Mouse (Mus musculus): ENCODE measurements around the gene Olfr554. TPM values are rescaled to one million over a fixed set of nuclear protein-coding genes. Genes with fewer than 3 reads are reported as not detected.
"Not testable (repeated sequence)": the region's sequence is repeated elsewhere in the genome, so short reads cannot be mapped to it uniquely, and the experiment has no call there.

The Olfr554 gene
- polyA plus RNA-seq (2016; fragmentation: Nextera tagmentation; extraction: Ambion mirVana) = not detected in 2 replicates

DNA sequence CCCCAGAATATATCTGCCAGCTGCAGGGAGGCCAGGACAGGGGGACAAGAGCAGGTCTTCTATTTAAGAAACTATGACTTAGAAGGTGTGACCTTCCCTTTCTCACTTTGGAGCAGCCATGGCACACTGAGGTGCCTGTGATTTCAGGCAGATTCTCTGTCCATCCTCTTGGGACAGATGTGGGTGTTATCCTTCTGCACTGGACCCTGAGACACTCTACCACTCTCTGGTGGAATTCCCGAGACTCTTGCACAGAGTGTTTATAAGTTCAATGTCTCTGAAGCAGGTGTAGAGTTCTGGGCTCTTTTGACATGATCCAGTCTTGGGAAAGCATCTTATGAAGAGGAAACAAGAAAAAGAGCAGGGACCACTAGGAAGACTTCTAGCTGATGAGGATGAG lies at the start of gene Olfr554:
Gene Olfr554, plus strand, starts transcription at position 301 of the 400 bp plus-strand sequence.
- Histone ChIP-seq H3K27ac (replicated peaks) (no peak within 1 kb of the TSS), H3K36me3 (no peaks in the 10 kb centered on the region), H3K4me3 (no peak within 1 kb of the TSS), H3K27me3 (no peaks in the 10 kb centered on the region), H3K9me3 (no peaks in the 10 kb centered on the region), H3K9ac (replicated peaks) (no peak within 1 kb of the TSS), H3K4me2 (replicated peaks) (no peak within 1 kb of the TSS), H3K4me1 (no peaks in the 10 kb centered on the region)
- ATAC-seq (ENCODE audit: low FRiP score, low read depth) = no peak
- 82% methylated on average over 1 of the region's 1 CpGs for WGBS

DNA sequence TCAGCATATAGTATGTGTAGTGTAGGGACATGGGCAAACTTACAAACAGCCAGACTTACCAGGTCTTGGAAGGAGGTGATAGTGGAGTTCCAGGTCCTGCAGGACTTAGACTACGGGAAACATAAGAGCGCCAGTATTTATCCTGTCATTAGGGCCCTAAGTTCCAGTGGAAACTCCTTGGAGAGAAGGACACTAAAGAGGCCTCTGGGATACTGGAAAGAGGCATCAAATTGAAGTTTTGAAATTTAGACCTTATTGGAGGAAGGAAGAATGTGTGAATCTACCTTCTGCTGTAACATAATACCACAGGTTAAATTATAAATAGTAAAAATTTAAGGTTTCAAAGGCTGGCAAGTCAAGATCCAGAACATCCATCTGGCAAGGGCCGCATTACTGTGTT lies 46.4 kb upstream of the Olfr554 start, which contains the start of gene Olfr551:
Gene Olfr551, minus strand, starts transcription at position 101 of the 400 bp plus-strand sequence.
- no peaks in the 10 kb centered on the region for H3K4me1 ChIP-seq
- H3K9me3 ChIP-seq = no peaks in the 10 kb centered on the region
- no peak within 1 kb of the TSS for H3K4me2 ChIP-seq (replicated peaks)
- no peak within 1 kb of the TSS for H3K9ac ChIP-seq (replicated peaks)
- WGBS = 97% methylated on average over 3 of the region's 3 CpGs
- H3K4me3 ChIP-seq = no peak within 1 kb of the TSS
- no peak within 1 kb of the TSS for H3K27ac ChIP-seq (replicated peaks)
- no peaks in the 10 kb centered on the region for H3K36me3 ChIP-seq
- no peak for ATAC-seq (ENCODE audit: low FRiP score, low read depth)
- H3K27me3 ChIP-seq = no peaks in the 10 kb centered on the region

DNA sequence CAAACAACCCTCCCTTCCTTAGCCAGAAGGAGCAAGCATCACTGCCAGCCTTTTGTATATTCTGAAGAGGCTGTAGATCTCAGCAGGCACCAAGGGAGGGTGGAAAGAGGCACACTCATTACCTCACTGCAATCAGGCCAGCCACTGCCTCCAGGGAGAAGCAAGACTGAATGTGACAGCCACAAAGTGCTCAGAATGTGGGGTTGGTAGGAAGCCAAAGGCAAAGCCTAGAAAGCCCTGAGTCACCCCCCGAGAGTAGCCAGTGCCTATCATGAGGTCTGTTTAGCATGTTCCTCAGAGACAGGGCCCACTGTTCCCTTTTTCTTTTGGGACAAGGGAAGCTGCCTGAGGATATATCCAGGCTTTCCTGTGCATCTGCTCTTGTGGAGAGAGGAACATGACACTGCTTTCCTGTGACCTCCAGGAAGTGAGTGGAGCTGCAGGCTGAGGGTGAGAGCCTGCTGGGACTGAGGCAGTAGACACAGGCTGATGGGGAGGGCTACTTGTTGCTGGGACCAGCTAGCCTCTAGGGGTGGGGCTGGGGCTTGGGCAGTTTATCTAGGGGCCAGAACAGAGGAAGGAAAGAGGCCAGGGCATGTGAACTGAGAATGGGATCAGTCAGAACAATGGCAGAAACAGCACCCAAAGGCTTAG lies 40.7 kb upstream of the Olfr554 start, which contains the start of gene Olfr552:
Gene Olfr552, plus strand, starts transcription at position 393 of the 654 bp plus-strand sequence.
- Histone ChIP-seq H3K36me3 (no peaks in the 10 kb centered on the region), H3K4me1 (no peaks in the 10 kb centered on the region), H3K27me3 (no peaks in the 10 kb centered on the region), H3K4me2 (replicated peaks) (no peak within 1 kb of the TSS), H3K9me3 (no peaks in the 10 kb centered on the region), H3K9ac (replicated peaks) (no peak within 1 kb of the TSS), H3K27ac (replicated peaks) (no peak within 1 kb of the TSS), H3K4me3 (no peak within 1 kb of the TSS)
- WGBS = 83% methylated on average over 1 of the region's 1 CpGs
- no peak for ATAC-seq (ENCODE audit: low FRiP score, low read depth)

DNA sequence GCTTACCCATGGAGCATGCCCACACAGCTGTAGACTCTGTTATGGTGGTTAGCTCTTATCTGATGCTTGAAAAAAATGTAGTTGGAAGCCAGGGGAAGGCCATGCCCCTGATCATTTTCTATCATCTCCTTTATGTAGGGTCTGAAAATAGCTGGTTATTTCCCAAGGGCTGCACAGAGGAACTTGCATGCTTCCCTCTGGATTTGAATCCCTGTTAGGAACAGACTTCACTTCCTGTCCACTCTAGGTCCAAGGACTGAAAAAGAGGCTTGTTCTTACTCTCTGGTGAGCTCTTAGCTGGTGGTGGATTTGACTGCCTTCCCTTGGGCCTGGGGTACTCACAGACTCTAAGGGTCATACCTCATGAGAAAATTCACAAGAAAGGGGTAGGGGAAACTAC lies 20.1 kb upstream of the Olfr554 start, which contains the start of gene Olfr553:
Gene Olfr553, minus strand, starts transcription at position 101 of the 400 bp plus-strand sequence.
- ATAC-seq (ENCODE audit: low FRiP score, low read depth) = no peak

DNA sequence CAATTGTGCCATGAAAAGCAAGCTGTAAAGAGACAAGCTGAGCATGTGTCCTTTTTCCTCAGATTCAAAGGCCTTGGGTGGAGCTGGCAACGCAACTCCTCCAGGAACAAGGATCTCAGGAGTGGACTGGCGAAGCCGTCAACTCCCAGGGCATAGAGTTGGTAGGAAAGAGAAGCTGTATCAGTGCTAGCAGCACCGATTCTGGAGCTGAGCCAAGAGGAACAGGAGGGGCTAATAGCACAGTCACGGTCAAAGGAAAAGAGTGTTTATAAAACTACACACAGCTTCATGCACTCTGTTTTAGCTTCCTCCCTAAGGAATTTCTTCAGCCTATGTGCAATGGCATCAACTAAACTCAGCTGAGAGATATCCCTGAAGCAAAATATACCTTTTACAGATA lies 18.6 kb upstream of the Olfr554 start:
- no peaks in the 10 kb centered on the region for H3K9me3 ChIP-seq
- no peak overlapping the region for H3K27ac ChIP-seq (replicated peaks)
- no peaks in the 10 kb centered on the region for H3K4me1 ChIP-seq
- no peak overlapping the region for H3K4me3 ChIP-seq
- H3K9ac ChIP-seq (replicated peaks) = no peak overlapping the region
- WGBS = 79% methylated on average over 5 of the region's 5 CpGs
- H3K27me3 ChIP-seq = no peaks in the 10 kb centered on the region
- H3K36me3 ChIP-seq = no peaks in the 10 kb centered on the region
- H3K4me2 ChIP-seq (replicated peaks) = no peak overlapping the region
- ATAC-seq (ENCODE audit: low FRiP score, low read depth) = no peak

More for the DNA sequence above, 20.1 kb upstream of the Olfr554 start, which contains the start of gene Olfr553:
- H3K36me3 ChIP-seq = no peaks in the 10 kb centered on the region
- H3K4me1 ChIP-seq = no peaks in the 10 kb centered on the region
- H3K4me2 ChIP-seq (replicated peaks) = no peak within 1 kb of the TSS
- no peak within 1 kb of the TSS for H3K9ac ChIP-seq (replicated peaks)
- no peaks in the 10 kb centered on the region for H3K9me3 ChIP-seq
- no peak within 1 kb of the TSS for H3K4me3 ChIP-seq
- no peaks in the 10 kb centered on the region for H3K27me3 ChIP-seq
- no peak within 1 kb of the TSS for H3K27ac ChIP-seq (replicated peaks)

DNA sequence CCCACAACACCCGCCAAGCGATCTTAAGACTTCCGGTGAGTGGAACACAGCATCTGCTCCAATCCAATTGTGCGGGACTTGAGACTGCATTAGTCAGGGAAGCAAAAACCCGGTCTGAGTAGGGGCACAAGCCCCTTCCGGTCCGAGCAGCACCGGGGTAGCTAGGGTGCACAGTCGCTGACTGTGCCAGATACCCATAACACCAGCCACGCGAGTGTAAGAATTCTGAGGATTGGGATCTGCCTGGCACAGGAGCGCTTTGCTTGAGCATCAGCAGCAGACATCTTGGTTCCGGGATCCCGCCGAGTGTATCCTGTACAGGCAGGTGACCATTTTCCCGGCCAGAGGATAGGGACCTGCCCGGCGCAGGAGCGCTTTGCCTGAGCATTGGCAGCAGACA lies 17.9 kb upstream of the Olfr554 start:
- not testable (repeated sequence) for ATAC-seq (ENCODE audit: low FRiP score, low read depth); H3K27me3 ChIP-seq; H3K36me3 ChIP-seq; H3K9me3 ChIP-seq; H3K9ac ChIP-seq (replicated peaks); H3K4me3 ChIP-seq; H3K4me1 ChIP-seq; H3K27ac ChIP-seq (replicated peaks); H3K4me2 ChIP-seq (replicated peaks)
- WGBS = 83% methylated on average over 19 of the region's 19 CpGs

DNA sequence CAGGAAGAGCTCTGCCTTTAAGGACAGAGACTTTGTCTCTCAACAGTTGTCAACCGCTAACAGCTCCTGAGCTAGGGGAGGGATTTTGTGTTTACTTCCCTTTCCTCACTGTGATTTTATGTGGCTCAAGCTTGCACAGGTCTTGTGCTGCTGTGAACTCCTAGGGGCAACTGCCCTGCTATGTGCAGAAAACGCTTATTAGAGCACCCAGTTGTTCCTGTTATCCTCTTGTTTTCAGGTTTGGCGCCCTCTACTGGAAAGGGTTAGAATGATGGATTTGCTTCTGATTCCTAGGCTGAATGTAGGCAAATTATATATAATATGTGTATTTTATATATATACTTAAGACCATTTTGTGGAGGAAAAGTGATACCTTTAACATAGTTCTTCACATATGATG lies 1.6 kb upstream of the Olfr554 start:
- 34% methylated on average over 3 of the region's 3 CpGs for WGBS
- H3K9ac ChIP-seq (replicated peaks) = no peak overlapping the region
- no peaks in the 10 kb centered on the region for H3K9me3 ChIP-seq
- no peak for ATAC-seq (ENCODE audit: low FRiP score, low read depth)
- no peak overlapping the region for H3K27ac ChIP-seq (replicated peaks)
- H3K4me1 ChIP-seq = no peaks in the 10 kb centered on the region
- no peaks in the 10 kb centered on the region for H3K27me3 ChIP-seq
- no peak overlapping the region for H3K4me2 ChIP-seq (replicated peaks)
- H3K4me3 ChIP-seq = no peak overlapping the region
- H3K36me3 ChIP-seq = no peaks in the 10 kb centered on the region

DNA sequence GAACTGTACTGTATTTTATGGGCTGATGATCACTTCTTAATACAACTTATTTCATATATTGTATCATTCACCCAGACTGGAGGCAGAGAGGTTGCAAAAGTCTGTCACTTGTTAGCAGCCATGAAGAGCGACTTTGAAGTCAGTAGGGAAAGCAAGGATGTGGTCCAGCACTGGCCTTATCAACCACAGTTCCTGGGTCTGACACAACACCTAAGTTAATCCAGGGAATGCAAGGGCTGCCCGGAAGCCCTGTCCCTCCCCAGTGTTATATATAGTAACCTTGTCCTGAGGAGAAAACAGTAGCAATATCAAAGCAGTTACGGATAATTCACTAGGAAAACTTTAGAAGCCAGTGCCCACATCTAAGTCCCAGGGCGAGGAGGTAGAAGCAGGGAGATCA lies 6.7 kb downstream of the Olfr554 start:
- not testable (repeated sequence) for H3K27ac ChIP-seq (replicated peaks); H3K9me3 ChIP-seq; H3K4me2 ChIP-seq (replicated peaks); H3K27me3 ChIP-seq; H3K4me3 ChIP-seq; ATAC-seq (ENCODE audit: low FRiP score, low read depth); H3K4me1 ChIP-seq; H3K9ac ChIP-seq (replicated peaks); H3K36me3 ChIP-seq
- 89% methylated on average over 3 of the region's 4 CpGs for WGBS

DNA sequence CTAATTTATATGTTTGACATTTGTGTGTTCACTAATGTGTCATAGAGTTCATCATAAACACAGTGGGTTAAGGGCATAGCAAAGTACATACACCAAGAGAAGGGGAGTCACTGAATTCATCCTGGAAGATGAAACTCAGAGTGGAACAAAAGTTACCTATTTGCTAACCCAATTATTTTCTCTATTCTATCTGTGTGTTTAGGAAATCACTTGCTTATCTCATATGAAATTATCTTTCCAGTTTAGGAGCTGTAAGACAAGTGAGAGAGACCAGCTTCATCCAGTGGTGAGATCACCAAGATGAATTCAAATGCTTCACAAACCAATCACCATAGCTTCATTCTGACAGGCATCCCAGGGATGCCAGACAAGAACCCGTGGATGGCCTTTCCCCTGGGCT lies 20.3 kb downstream of the Olfr554 start, which contains the start of gene Olfr555:
Gene Olfr555, plus strand, starts transcription at position 301 of the 400 bp plus-strand sequence.
- Histone ChIP-seq H3K4me1 (no peaks in the 10 kb centered on the region), H3K4me2 (replicated peaks) (no peak within 1 kb of the TSS), H3K27me3 (no peaks in the 10 kb centered on the region), H3K9ac (replicated peaks) (no peak within 1 kb of the TSS), H3K27ac (replicated peaks) (no peak within 1 kb of the TSS), H3K4me3 (no peak within 1 kb of the TSS), H3K36me3 (no peaks in the 10 kb centered on the region), H3K9me3 (no peaks in the 10 kb centered on the region)
- ATAC-seq (ENCODE audit: low FRiP score, low read depth) = no peak
- 60% methylated on average over 1 of the region's 1 CpGs for WGBS

DNA sequence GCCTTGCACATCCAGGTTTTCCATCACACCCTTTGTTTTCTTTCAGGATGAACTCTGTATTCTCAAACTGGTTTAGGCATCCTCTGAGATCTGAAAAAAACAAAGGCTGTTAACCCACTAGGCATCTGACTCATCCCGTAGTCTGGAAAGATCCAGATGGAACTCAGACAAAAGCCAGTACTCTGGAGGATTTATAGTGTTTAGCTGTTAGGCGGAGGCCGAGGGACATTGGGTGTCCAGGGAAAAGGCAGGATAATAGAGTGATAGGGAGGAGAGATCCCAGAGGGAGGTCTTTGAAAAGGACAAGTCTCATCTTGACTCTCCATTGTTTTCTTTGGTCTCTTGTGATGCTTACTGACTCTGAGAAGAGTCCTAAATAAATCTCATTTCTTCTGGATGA lies 26.4 kb downstream of the Olfr554 start, which contains the start of gene Olfr556:
Gene Olfr556, plus strand, starts transcription at position 301 of the 400 bp plus-strand sequence.
- Histone ChIP-seq H3K4me3 (no peak within 1 kb of the TSS), H3K4me2 (replicated peaks) (no peak within 1 kb of the TSS), H3K36me3 (no peaks in the 10 kb centered on the region), H3K27me3 (no peaks in the 10 kb centered on the region), H3K4me1 (no peaks in the 10 kb centered on the region), H3K9ac (replicated peaks) (no peak within 1 kb of the TSS), H3K27ac (replicated peaks) (no peak within 1 kb of the TSS), H3K9me3 (no peaks in the 10 kb centered on the region)
- ATAC-seq (ENCODE audit: low FRiP score, low read depth) = no peak
- 41% methylated on average over 3 of the region's 3 CpGs for WGBS

DNA sequence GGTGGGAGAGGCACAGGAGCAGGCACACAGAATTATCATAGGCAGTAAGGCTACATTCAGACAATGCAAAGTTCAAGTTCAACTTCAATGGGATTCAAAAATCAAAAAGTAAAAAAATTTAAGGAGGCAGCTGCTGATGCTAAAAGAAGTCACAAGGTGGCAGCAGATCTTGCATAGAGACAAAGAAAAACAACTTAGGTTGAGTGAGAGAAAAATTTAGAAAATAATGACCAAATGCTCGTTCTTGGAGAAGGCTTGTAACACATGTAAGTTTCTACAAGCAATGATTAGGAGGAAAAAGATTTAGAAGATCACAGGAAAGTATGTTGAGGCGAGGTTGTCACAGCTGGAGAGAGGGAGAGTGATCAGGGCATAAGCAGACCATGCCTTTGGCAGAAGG lies 27.1 kb downstream of the Olfr554 start:
- Histone ChIP-seq H3K9ac (replicated peaks) (no peak overlapping the region), H3K4me1 (no peaks in the 10 kb centered on the region), H3K27me3 (no peaks in the 10 kb centered on the region), H3K4me2 (replicated peaks) (no peak overlapping the region), H3K27ac (replicated peaks) (no peak overlapping the region), H3K4me3 (no peak overlapping the region), H3K9me3 (no peaks in the 10 kb centered on the region), H3K36me3 (no peaks in the 10 kb centered on the region)
- no peak for ATAC-seq (ENCODE audit: low FRiP score, low read depth)
- WGBS = 41% methylated on average over 2 of the region's 2 CpGs

DNA sequence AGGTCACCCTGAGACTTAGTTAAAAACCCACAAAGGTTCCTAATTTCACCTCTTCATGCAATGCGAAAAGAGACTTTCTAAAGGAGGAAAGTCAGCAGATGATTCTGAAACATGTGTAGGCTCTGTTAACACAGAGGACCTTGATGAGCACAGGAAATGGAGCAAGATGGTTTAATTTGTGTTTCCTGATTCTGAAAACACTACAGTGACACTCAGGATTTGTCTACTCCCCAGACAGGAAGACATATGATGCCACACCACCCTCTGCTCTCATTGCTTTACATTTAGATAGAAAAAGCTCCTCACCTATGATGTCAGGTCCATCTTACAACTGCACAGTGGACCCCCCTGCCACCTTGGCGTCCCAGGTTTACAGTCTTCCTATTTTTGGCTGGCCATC lies 38.0 kb downstream of the Olfr554 start:
- H3K4me1 ChIP-seq = no peaks in the 10 kb centered on the region
- ATAC-seq (ENCODE audit: low FRiP score, low read depth) = no peak
- no peak overlapping the region for H3K4me2 ChIP-seq (replicated peaks)
- no peaks in the 10 kb centered on the region for H3K27me3 ChIP-seq
- H3K4me3 ChIP-seq = no peak overlapping the region
- no peak overlapping the region for H3K9ac ChIP-seq (replicated peaks)
- no peaks in the 10 kb centered on the region for H3K36me3 ChIP-seq
- no peaks in the 10 kb centered on the region for H3K9me3 ChIP-seq
- WGBS = 95% methylated on average over 2 of the region's 2 CpGs
- no peak overlapping the region for H3K27ac ChIP-seq (replicated peaks)

DNA sequence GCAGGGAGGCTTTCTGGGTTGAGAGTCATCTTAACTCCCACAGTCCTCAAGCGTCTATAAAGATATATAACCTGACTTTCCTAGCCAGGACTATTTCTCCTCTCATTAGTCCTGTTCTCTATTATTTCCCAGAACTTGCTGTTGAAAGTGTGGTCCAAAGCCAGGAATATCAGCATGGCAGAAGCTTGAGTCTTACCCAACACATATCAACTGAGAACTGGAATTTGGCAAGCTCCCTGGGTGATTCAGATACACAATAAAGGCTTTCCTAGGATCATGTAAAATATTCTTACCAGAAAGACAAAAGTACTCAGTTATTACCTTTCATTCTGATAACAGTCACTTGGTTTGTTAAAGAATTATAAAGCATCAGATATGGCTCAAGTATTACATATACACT lies 43.7 kb downstream of the Olfr554 start:
- no peaks in the 10 kb centered on the region for H3K9me3 ChIP-seq
- H3K36me3 ChIP-seq = no peaks in the 10 kb centered on the region
- no peak for ATAC-seq (ENCODE audit: low FRiP score, low read depth)
- no peak overlapping the region for H3K4me2 ChIP-seq (replicated peaks)
- H3K4me3 ChIP-seq = no peak overlapping the region
- no peaks in the 10 kb centered on the region for H3K4me1 ChIP-seq
- no peaks in the 10 kb centered on the region for H3K27me3 ChIP-seq
- 88% methylated on average over 1 of the region's 1 CpGs for WGBS
- H3K9ac ChIP-seq (replicated peaks) = no peak overlapping the region
- no peak overlapping the region for H3K27ac ChIP-seq (replicated peaks)
